Comparison of ENCODE assay signal across 1 mouse cellular context in the genomic region with DNA sequence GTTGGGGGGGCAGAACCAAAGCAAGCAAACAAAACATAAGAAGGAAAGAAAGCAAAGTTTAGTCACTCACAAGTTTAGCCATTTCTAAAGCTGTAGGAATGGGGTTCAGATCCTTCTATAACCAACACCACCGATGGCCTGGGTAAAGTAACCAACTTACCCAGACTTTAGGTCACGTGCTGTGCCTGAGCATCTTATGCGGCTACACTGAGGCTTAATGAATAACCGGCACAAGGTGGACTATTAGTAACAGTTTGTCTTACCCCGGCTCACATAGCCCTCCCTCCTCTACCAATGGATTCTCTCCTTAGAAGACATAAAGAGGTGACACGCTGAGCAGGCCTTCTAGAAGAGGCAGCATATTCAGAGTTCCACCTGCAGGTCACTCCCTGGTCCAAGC.
TF ChIP-seq lines count a peak whose summit lies in the region.

No protein-coding gene starts in this region.

TF ChIP-seq in CH12.LX, 34 proteins besides CTCF, POLR2A, EP300 and RAD21 (continued from another document):
- TF ChIP-seq CHD2 (IDR thresholded peaks at IDR 0.05; ENCODE audit: low read length) (no peak), TCF12 (IDR thresholded peaks at IDR 0.05; ENCODE audit: low read depth, low read length) (no peak), SIN3A (IDR thresholded peaks at IDR 0.05; ENCODE audit: low read length) (no peak), JUN (IDR thresholded peaks at IDR 0.05; ENCODE audit: insufficient read depth, low read depth, low read length) (no peak), RCOR1 (conservative IDR thresholded peaks at IDR 0.05; ENCODE audit: low read depth, low read length) (no peak)
